Mouse (Mus musculus) urinary bladder, postnatal 4 days (tissue): ENCODE measurements around the gene Usp33.

Experiments used
- DNase-seq, 2 experiments: peaks; one replicate each; pipeline ENCODE4 v3.0.0; 2021 to 2022; ENCODE audit warnings: low spot score in 2 of 2

The Usp33 gene

GRCm38 (mm10) chr3:152400875-152401274, 54.6 kb downstream of the Usp33 start:
- no peak for DNase-seq

- DNase-seq = no peak
Observed at GRCm38 (mm10) chr3:152401964-152402670, 55.8 kb downstream of the Usp33 start.

- no peak for DNase-seq
Observed at GRCm38 (mm10) chr3:152402671-152403066, 56.4 kb downstream of the Usp33 start.

GRCm38 (mm10) chr3:152403827-152404226, 57.5 kb downstream of the Usp33 start:
- DNase-seq = no peak

- no peak for DNase-seq
Observed at GRCm38 (mm10) chr3:152405420-152405819, 59.1 kb downstream of the Usp33 start.

GRCm38 (mm10) chr3:152405978-152406640, 59.8 kb downstream of the Usp33 start:
- DNase-seq = no peak

- no peak for DNase-seq
Observed at GRCm38 (mm10) chr3:152410980-152411551, 64.8 kb downstream of the Usp33 start.

GRCm38 (mm10) chr3:152412362-152412761, 66.1 kb downstream of the Usp33 start:
- no peak for DNase-seq

GRCm38 (mm10) chr3:152428925-152429324, 82.6 kb downstream of the Usp33 start:
- no peak for DNase-seq

- no peak for DNase-seq
Observed at GRCm38 (mm10) chr3:152432677-152433076, 86.4 kb downstream of the Usp33 start.

- DNase-seq = no peak
Observed at GRCm38 (mm10) chr3:152435590-152435989, 89.3 kb downstream of the Usp33 start.

- DNase-seq = no peak
Observed at GRCm38 (mm10) chr3:152438068-152438467, 91.8 kb downstream of the Usp33 start.

- DNase-seq = no peak
Observed at GRCm38 (mm10) chr3:152442795-152443194, 96.5 kb downstream of the Usp33 start.
